Mouse (Mus musculus): ENCODE measurements at regions not wholly inside any gene's neighbourhood (a gene's known extent, or its start where the extent isn't known, plus 50 kb on each side); places are given as distances from the start of the nearest gene placed in this dataset.

DNA sequence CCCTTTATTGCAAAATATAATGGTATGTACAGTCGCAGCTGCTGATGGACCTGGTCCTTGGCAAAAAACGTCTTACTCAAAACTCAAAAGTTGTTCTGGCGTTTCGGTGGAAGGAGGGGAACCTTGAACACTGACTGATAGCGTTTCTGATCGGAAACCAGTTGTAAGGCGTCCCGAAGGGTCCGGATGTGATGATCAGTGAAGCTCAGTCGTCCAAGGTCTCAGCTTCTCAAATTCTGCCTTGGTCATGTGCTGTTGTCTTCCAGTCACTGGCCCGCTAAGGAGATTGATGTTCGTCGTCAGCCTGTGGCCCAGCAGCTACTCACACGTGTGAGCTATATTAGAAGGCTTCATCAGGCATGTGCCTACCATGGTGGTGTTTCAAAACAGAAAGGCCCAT, 173.5 kb downstream of the Slc38a4 start:
- ATAC-seq (ENCODE audit: extremely low read depth, insufficient number of reproducible peaks, low FRiP score, poor library complexity, severe bottlenecking), result no peak

DNA sequence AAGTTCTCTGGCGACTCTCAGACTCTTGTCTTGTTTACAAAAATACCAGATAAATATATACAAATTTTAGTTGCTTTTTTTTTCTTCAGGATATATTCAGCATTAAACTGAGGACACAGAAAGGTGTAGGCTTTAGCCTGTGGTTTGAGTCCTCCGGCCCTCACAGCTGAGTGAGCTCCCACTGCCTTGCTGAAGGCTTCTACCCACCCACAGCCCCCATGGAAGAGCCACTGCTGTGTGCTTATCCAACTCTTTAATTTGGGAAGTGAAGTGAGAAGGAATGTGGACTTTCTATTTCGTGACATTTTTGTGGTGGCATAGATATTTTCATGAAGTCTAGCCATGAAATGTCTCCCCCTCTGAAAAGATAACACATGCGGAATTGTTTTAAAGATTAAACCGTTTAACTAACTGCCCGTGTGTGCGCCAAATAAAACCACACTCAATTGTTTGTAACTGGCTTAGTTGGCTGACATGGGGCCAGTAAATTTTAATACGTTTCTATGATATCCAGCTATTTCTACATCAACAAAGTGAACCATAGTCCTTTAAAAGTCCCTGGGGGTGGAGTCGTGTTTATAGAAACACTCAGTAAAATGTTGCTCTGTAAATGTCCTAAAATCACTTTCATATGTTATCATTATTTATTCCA, 174.1 kb downstream of the Slc38a4 start:
- ATAC-seq (ENCODE audit: extremely low read depth, insufficient number of reproducible peaks, low FRiP score, poor library complexity, severe bottlenecking), result no peak

DNA sequence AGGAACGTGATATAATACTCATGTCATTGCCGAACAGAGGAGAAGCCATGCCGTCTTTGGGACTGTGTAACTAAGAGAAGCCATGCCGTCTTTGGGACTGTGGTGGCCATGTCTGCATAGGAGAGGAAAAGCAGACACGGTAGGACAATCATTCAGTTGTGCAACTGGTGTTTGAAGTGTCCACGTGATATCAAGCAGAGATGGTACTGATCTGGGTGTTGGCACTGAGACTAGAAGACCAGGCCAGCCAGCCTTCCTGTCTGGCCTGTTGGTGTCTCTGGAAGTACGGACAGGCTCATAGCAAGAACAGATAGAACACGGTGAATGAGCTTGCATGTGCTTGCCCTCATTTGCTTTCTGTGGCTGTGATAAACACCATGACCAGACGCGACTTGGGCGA, 175.7 kb downstream of the Slc38a4 start:
- no peak for ATAC-seq (ENCODE audit: extremely low read depth, insufficient number of reproducible peaks, low FRiP score, poor library complexity, severe bottlenecking)

DNA sequence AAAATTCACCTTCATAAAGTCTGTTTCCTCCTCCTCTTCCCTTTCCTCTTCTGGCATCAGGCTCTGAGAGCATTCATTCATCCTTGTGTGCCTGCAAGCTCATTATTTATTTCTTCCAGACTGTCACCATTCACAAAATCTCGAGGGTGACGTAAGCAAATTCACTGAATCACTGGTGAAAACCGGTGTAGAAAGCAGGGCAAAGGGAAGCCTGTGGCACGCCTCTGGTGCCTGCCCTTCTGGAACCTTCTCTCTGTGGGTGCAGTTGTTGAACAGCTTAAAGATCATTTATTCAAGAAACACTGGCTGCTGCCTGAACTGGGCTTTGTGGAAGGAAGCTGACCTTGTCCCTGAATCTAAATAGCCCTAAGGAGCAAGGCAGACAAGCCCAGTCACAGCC, 177.0 kb downstream of the Slc38a4 start:
- ATAC-seq (ENCODE audit: extremely low read depth, insufficient number of reproducible peaks, low FRiP score, poor library complexity, severe bottlenecking), result no peak

DNA sequence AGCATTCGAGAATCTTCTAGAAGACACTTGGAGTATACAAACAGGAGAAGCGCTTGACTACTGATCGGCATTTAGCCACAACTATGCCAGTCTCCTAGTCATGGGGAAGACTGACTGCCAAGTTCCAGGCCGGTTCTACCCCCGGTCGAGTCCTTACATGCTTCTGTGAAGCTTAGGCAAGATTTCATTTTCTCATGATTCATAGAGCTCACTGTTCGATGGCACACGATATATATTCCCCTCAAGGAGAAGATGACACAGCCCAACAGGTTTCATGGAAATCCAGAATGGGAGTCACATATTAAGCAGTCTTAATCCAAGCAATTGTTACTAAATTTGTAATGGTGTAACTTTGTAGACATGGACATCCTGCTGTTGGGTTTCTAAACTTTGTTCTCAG, 177.8 kb downstream of the Slc38a4 start:
- no peak for ATAC-seq (ENCODE audit: extremely low read depth, insufficient number of reproducible peaks, low FRiP score, poor library complexity, severe bottlenecking)

DNA sequence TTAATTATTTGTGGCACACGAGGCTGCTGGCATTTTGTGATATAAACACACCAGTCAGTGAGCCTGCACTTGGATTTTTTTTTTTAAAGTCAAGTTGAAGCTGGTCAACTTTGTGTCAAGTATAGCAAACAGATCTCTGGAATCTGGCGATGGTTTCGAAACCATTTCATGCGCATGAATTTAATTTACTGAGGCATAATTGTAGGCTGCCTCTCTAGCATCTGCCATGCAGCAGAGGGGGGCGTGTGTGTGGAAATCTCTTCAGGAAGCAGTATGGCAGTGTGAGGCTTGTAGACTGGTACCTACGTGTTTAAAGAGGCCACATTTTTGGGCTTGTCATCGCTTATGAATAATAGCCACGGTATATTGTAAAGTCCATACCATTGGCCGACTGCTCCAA, 177.7 kb upstream of the Slc38a2 start:
- no peak for ATAC-seq (ENCODE audit: extremely low read depth, insufficient number of reproducible peaks, low FRiP score, poor library complexity, severe bottlenecking)

DNA sequence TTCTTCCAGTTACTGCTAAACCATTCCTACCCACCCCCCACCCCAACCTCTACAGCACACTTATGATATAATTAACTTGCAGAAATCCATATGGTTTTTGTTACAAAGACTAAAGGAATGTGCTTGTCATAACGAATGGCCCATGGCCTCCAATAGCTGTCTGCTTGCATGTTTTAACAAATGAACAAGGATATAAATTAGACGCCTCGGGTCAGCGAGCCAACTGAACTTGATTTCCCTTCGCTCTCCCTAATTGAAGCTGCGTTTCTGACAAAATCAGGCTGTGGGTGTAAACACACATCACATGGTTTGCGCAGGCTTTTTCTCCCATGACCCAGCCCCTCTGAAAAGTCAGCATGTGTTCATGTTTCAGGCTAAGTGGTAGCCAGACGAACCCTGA, 174.6 kb upstream of the Slc38a2 start:
- no peak for ATAC-seq (ENCODE audit: extremely low read depth, insufficient number of reproducible peaks, low FRiP score, poor library complexity, severe bottlenecking)

DNA sequence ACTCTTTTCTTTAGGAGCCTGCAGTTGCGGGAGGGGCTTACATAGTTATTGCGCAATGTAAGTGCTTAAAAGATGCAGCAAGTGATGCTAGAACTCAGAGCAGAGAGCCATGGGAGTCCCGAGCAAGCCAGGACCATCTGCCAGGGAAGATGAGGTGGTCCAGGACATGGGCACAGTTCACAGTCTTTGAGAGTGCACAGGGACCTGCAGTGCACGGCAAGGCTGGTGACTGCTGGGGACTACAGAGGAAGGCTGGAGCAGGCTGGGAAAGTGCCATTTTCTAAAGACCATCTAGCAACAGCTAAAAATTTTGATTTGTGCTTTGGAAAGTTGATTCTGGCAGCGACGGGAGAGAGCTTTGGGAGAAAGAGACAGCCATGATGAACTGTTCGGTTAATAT, 174.0 kb upstream of the Slc38a2 start:
- ATAC-seq (ENCODE audit: extremely low read depth, insufficient number of reproducible peaks, low FRiP score, poor library complexity, severe bottlenecking), result no peak

DNA sequence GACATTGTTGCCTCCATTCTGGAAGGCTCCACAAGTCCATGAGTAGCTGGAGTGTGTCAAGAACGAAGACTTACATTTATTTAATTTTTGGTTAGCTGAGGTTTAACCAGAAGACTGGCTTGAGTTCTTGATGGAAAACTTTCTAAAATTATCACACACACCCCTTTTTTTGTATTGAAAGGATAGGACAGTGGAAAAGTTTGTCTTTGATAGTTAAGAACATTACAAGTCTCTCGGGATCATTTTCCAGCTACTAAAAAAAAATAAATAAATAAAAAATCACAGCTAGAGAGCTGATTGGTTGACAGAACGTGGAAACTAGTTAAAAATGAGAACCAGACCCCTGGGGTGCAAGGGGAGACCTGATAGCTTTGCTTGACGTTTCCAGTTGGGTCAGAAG, 173.6 kb upstream of the Slc38a2 start:
- no peak for ATAC-seq (ENCODE audit: extremely low read depth, insufficient number of reproducible peaks, low FRiP score, poor library complexity, severe bottlenecking)

DNA sequence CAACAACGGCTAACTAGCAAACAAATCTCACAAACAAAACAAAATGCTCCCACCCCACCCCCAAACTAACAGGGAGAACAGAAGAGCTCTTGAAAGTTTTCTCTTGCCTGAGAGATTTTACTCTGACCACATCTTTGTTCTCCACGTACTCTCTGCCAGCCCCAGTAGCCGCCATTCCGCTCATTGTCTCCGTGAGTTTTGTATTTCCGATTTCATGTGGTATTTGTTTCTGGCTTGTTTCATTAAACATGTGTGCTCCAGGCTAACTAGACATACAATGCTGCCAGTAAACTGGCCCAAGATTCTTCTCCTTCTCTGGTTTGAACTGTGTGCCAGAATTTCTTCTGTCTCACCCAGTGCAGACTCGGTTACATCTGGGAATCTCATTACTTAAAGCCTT, 168.2 kb upstream of the Slc38a2 start:
- no peak for ATAC-seq (ENCODE audit: extremely low read depth, insufficient number of reproducible peaks, low FRiP score, poor library complexity, severe bottlenecking)

DNA sequence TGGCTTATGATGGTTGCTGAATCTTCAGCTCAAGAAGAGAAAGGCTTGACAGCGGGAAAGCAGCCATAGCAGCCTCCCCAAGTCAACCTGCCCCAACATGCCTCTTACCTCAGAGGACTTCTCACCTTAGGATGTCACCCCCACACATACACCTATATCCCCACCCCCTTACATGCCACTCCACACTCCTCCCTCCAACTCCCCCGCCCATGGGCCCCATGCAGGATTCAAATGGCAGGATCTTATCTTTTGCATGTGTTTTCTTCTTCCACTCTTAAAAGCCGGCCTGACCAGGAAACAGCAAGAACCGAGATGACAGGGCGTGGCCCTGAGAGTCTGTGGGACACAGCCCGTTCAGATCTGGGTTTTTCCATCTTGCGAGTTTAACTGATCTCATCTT, 166.4 kb upstream of the Slc38a2 start:
- no peak for ATAC-seq (ENCODE audit: extremely low read depth, insufficient number of reproducible peaks, low FRiP score, poor library complexity, severe bottlenecking)

DNA sequence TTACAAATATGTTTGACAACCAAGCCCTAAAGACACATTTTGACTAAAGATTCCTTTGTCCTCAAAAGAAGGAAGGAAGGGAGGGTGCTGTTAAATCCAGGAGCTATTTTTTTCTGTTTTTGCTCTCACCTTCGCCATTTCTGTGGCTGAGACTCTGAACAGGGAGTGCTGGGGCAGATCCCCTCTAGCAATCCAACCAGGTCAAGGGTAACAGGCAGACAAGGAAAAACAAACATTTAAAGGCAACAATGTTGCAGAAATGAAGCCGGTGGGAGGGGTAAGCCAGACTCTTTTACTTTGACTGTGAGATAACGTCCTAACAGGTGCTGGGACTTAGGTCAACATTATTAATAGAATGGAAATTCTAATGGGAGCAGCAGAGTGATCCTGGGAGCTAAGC, 158.2 kb upstream of the Slc38a2 start:
- ATAC-seq (ENCODE audit: extremely low read depth, insufficient number of reproducible peaks, low FRiP score, poor library complexity, severe bottlenecking), result no peak

DNA sequence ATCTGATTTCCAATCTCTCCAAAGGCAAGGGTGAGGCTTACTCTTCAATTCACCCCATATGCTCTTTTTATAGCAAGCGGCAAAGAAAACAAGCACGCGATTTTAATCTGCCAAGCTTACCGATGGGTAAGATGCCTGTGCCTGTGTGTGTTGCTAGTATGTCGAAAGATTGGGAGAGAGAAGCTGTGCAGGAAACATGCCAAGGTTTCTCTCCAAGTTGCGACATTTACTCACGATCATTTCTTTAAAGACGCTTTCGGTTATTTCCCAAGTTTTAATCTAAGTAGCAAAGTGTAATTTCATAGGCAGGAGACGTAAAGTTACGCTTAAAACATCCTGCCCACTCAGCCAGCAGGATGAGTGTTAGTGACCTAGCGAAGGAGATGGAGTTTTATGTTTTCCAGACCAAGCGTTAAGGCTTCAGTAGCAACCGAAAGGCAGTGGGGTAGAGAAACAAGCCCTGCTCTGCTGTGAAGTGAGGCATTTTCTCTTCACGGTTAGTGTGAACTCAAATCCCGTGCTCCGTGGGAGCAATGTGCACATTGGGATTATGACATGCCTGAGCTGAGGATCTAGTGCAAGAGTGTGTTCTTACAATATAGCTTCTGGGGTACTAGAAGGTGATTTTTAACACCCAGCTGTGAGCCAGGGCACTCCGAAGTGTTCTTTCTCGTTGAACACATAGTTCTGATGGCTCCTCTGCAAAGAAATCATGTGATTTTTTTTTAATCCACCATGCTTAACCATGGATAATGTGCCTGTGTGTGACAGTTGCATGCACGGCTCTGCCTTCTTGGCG, 152.6 kb upstream of the Slc38a2 start:
- ATAC-seq (ENCODE audit: extremely low read depth, insufficient number of reproducible peaks, low FRiP score, poor library complexity, severe bottlenecking), result no peak

DNA sequence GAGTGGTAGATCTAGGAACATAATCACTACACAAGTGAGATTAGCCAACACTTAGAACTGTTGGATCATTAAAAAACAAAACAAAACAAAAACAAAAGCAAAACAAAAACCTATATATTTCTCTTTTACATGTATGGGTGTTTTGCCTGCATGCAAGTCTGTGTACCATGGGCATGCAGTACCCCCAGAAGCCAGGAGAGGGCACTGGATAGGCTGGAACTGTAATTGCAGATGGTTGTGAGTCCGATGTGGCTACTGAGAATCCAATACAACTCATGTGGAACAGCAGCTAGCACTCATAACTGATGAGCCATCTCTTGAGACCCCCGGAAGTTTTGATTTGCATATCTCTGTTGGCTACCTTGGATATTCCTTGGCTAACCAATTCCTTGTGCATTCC, 148.6 kb upstream of the Slc38a2 start:
- ATAC-seq (ENCODE audit: extremely low read depth, insufficient number of reproducible peaks, low FRiP score, poor library complexity, severe bottlenecking), result peak; percentile 60; the same call in 1 of the 2 replicates

DNA sequence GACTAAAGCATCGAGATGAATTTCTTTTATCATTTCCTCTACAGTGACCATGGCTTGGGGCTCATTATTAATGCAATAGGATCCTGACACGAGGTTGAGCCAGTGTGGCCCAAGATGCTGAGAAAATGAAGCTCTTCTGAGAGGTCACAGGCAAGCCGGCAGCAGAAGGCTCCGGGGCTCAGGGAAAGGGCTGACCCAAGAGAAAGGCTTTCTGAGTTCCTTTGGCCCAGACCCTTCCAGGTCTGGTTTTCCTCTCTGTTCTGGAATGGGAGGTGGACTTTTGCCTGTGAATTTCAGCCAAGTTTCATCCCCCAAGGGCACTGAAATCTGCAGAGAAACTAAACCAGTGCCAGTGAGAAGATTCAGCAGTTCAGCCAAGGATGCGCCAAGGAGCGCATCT, 145.7 kb upstream of the Slc38a2 start:
- ATAC-seq (ENCODE audit: extremely low read depth, insufficient number of reproducible peaks, low FRiP score, poor library complexity, severe bottlenecking), result no peak

DNA sequence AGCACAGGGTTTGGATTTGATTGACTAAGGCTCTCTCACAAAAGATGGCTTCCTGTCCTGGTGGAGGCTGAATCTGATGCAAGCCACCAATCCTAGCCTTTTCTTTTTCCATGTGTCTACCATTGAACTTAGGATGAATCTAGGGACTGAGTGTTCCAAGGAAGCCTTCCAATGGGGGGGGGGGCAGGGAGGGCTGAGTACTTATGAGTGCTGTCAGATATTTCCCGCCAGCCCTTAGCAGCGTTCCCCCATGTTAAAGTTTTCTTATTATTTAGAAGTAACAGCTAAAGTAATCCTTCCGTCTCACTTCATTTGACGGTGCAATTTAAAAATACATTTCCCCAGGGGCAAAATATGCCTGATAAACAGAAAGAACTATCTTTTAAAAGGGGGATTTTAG, 144.8 kb upstream of the Slc38a2 start:
- no peak for ATAC-seq (ENCODE audit: extremely low read depth, insufficient number of reproducible peaks, low FRiP score, poor library complexity, severe bottlenecking)

DNA sequence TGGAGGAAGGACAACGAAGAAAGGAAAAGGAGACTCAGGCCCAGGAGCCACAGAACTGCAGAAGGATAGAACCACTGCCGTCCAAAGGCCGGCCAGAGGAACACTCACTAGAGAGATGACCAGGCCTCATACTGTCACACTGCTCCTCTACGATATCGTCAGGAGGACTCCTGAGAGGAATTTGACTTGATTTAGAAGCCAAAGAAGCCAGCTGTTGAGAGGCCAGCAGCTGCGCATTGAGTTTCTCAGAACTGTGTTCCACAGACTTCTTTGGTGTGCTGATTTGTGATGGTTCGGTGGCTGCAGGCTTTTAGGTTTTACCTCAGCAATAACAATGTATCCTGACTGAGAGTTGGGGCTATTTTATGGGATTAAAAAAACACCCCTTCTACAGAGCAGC, 144.1 kb upstream of the Slc38a2 start:
- no peak for ATAC-seq (ENCODE audit: extremely low read depth, insufficient number of reproducible peaks, low FRiP score, poor library complexity, severe bottlenecking)

DNA sequence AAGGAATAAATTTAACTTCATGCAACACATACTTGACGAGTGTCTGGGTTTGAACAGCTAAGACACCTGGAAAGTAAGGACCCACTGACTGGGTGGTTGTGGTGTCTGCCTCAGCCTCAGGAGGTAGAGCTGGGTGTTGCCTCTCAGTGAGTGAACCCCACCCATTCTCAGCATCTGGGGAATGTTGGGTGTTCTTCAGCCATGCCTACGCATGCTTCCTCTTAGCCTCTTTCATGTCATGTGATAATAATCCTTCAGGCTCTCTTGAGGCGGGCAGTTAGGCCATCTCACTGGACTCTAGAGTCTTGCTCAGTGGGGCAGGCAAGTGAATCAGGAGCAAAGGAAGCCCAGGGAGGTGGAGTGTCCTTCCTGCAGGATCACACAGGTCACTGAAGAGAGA, 143.4 kb upstream of the Slc38a2 start:
- no peak for ATAC-seq (ENCODE audit: extremely low read depth, insufficient number of reproducible peaks, low FRiP score, poor library complexity, severe bottlenecking)

DNA sequence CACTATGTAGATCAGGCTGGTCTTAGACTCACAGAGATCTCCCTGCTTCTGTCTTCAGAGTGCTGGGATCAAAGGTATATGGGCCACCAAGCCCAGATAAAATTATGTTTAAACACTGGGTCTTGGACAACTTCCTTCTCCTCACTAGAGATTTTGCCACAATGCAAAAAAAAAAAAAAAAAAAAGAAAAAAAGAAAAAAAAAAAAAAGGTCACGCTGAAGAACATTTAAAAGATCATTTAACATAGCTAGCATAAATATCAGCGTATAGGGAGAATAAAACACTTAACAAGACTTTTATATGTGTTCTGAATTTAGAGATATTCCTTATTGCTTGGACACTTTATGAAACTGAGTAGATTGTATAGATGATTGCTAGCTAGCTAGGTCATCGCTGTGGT, 137.1 kb upstream of the Slc38a2 start:
- no peak for ATAC-seq (ENCODE audit: extremely low read depth, insufficient number of reproducible peaks, low FRiP score, poor library complexity, severe bottlenecking)

DNA sequence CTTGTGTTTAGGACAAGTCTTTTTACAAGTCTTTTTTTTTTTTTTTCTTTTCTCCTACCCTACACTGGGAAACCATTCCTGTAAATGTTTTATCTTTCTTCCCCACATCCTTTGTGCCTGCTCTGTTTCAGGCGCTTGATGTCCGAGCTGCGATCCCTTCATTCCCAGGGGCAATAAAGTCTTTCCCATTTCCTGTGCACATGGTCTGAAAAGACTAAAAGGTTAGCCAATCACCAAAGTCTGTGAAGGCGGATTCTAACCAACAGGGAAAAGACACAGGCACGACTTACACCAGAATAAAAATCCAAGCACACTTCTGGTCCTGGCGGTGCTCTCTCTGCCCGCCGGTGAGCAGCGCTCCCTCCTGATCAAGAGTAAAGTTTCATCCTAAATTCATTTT, 135.3 kb upstream of the Slc38a2 start:
- ATAC-seq (ENCODE audit: extremely low read depth, insufficient number of reproducible peaks, low FRiP score, poor library complexity, severe bottlenecking), result no peak

Data from neutrophil, adult 5-6 weeks (primary cell).